Mouse (Mus musculus): ENCODE results near the gene Adgb. TPM values are rescaled to one million over a fixed set of nuclear protein-coding genes. Genes with fewer than 3 reads are reported as not detected.

Gene Adgb
- total RNA-seq, 2 experiments from 2014 or later = 0.80 to 1.1 TPM

- DNase-seq (ENCODE audit: low spot score in 2 of 2) = no peak
Measured at GRCm38 (mm10) chr10:10352184-10352583, 119.9 kb downstream of the Adgb start.

GRCm38 (mm10) chr10:10350550-10350949 is 121.6 kb downstream of the Adgb start:
- no peak for DNase-seq (ENCODE audit: low spot score in 2 of 2)

- DNase-seq (ENCODE audit: low spot score in 2 of 2) = no peak
Measured at GRCm38 (mm10) chr10:10343930-10344329, 128.2 kb downstream of the Adgb start.

- no peak for DNase-seq (ENCODE audit: low spot score in 2 of 2)
Measured at GRCm38 (mm10) chr10:10325560-10325959, 146.6 kb downstream of the Adgb start.

GRCm38 (mm10) chr10:10322961-10323360 is 149.2 kb downstream of the Adgb start:
- DNase-seq (ENCODE audit: low spot score in 2 of 2) = no peak

- DNase-seq (ENCODE audit: low spot score in 2 of 2) = peak; percentile 48 to 59
Measured at GRCm38 (mm10) chr10:10321119-10321781, 150.9 kb downstream of the Adgb start.

- no peak for DNase-seq (ENCODE audit: low spot score in 2 of 2)
Measured at GRCm38 (mm10) chr10:10320364-10321083, 151.6 kb downstream of the Adgb start.

GRCm38 (mm10) chr10:10318086-10318485 is 154.0 kb downstream of the Adgb start:
- no peak for DNase-seq (ENCODE audit: low spot score in 2 of 2)

- DNase-seq (ENCODE audit: low spot score in 2 of 2) = no peak
Measured at GRCm38 (mm10) chr10:10315631-10316030, 156.5 kb downstream of the Adgb start.

- DNase-seq (ENCODE audit: low spot score in 2 of 2) = no peak
Measured at GRCm38 (mm10) chr10:10314521-10314920, 157.6 kb downstream of the Adgb start.

GRCm38 (mm10) chr10:10309877-10310426 is 162.2 kb downstream of the Adgb start:
- DNase-seq (ENCODE audit: low spot score in 2 of 2) = no peak

- no peak for DNase-seq (ENCODE audit: low spot score in 2 of 2)
Measured at GRCm38 (mm10) chr10:10309056-10309455, 163.1 kb downstream of the Adgb start.

GRCm38 (mm10) chr10:10307384-10307783 is 164.7 kb downstream of the Adgb start:
- DNase-seq (ENCODE audit: low spot score in 2 of 2) = no peak

- DNase-seq (ENCODE audit: low spot score in 2 of 2) = no peak
Measured at GRCm38 (mm10) chr10:10304370-10304769, 167.8 kb downstream of the Adgb start.

- DNase-seq (ENCODE audit: low spot score in 2 of 2) = no peak
Measured at GRCm38 (mm10) chr10:10301692-10302091, 170.4 kb downstream of the Adgb start.

GRCm38 (mm10) chr10:10300915-10301439 is 171.1 kb downstream of the Adgb start:
- no peak for DNase-seq (ENCODE audit: low spot score in 2 of 2)

GRCm38 (mm10) chr10:10299987-10300386 is 172.1 kb downstream of the Adgb start:
- no peak for DNase-seq (ENCODE audit: low spot score in 2 of 2)

GRCm38 (mm10) chr10:10287221-10287867 is 184.8 kb downstream of the Adgb start:
- no peak for DNase-seq (ENCODE audit: low spot score in 2 of 2)

Measured in adrenal gland, adult 18-20 months (tissue).